15 mouse cellular contexts compared by ENCODE assay signal in genomic region chr15:30371151-30371550, GRCm38 (mm10).
"Had no signal": no experiment of that assay in that cellular context is flagged by ENCODE, and none has a peak within 500 bp of the region (broad histone marks: within the 10 kb centered on the region; RNA-seq: fewer than 3 reads in every experiment).

No protein-coding gene starts in this region.

- H3K4me3 ChIP-seq: intestine, embryonic 15.5 days; kidney, embryonic 15.5 days; left cerebral cortex, adult 2 months; liver, embryonic 13.5 days; neural tube, embryonic 13.5 days had no signal

- H3K36me3 ChIP-seq: intestine, embryonic 15.5 days; kidney, embryonic 15.5 days; liver, embryonic 13.5 days; neural tube, embryonic 13.5 days had no signal

- H3K27me3 ChIP-seq: intestine, embryonic 15.5 days; kidney, embryonic 15.5 days; liver, embryonic 13.5 days; neural tube, embryonic 13.5 days had no signal

- H3K4me2 ChIP-seq: intestine, embryonic 15.5 days; kidney, embryonic 15.5 days; liver, embryonic 13.5 days; neural tube, embryonic 13.5 days had no signal

- DNase-seq: kidney, adult 11 months; kidney, adult 8-10 months; kidney, postnatal 10 days; kidney, postnatal 36 days; layer of hippocampus, postnatal 36 days; liver, embryonic 13.5 days; lung, adult 2 months; lung, postnatal 36 days; retina, postnatal 1 day; thymus, adult 18-20 months; thymus, postnatal 36 days had no signal

- ATAC-seq: intestine, embryonic 15.5 days had no signal

- H3K4me1 ChIP-seq: intestine, embryonic 15.5 days; kidney, embryonic 15.5 days; liver, embryonic 13.5 days had no signal

- H3K9ac ChIP-seq: intestine, embryonic 15.5 days; kidney, embryonic 15.5 days; liver, embryonic 13.5 days; neural tube, embryonic 13.5 days had no signal

- H3K27ac ChIP-seq: intestine, embryonic 15.5 days; kidney, embryonic 15.5 days; left cerebral cortex, adult 2 months; liver, embryonic 13.5 days; neural tube, embryonic 13.5 days had no signal

- H3K9me3 ChIP-seq: intestine, embryonic 15.5 days; kidney, embryonic 15.5 days; liver, embryonic 13.5 days; neural tube, embryonic 13.5 days had no signal
